Mouse (Mus musculus) megakaryocyte, embryonic 14.5 days (primary cell): Measurements from ENCODE around the gene Ndc1.

Experiments used
- FLI1 ChIP-seq: IDR thresholded peaks from 2 replicates; pipeline ENCODE4 v1.6.1; 2012; ENCODE audit warnings: low read length, inconsistent platforms, mixed read lengths
- GATA1 ChIP-seq: IDR thresholded peaks from 3 replicates; pipeline ENCODE4 v1.6.1; 2012; ENCODE audit warnings: mixed read lengths, low read length, inconsistent platforms, borderline replicate concordance

DNA sequence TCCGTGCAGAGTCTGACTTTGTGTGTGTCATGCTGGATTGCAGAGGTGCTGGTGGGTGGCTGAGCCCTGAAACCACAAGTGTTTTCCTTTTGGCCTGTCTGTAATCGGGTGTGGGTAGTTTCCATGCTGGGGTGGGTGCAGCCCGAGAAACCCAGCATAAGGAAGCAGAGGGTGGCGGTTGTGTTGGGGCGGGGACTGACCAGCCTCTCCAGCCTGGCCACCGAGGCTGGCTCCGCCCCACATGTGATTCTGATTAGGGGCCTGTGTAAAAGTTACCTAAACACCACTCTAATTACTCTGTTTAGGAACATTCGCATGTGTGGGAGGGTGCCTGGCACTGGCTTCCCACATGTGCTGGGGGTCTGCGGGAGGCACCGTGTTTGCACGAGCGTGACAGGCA, 90.0 kb downstream of the Ndc1 start:
- TF ChIP-seq GATA1 (no peak), FLI1 (no peak)
